Mouse (Mus musculus): ENCODE data around the gene Rere. TPM values are rescaled to one million over a fixed set of nuclear protein-coding genes. Genes with fewer than 3 reads are reported as not detected.
A peak's percentile ranks its signal among the peaks of the same experiment; 100 is the strongest.

The Rere gene
- polyA plus RNA-seq, 1 experiment = 26.2 TPM

DNA sequence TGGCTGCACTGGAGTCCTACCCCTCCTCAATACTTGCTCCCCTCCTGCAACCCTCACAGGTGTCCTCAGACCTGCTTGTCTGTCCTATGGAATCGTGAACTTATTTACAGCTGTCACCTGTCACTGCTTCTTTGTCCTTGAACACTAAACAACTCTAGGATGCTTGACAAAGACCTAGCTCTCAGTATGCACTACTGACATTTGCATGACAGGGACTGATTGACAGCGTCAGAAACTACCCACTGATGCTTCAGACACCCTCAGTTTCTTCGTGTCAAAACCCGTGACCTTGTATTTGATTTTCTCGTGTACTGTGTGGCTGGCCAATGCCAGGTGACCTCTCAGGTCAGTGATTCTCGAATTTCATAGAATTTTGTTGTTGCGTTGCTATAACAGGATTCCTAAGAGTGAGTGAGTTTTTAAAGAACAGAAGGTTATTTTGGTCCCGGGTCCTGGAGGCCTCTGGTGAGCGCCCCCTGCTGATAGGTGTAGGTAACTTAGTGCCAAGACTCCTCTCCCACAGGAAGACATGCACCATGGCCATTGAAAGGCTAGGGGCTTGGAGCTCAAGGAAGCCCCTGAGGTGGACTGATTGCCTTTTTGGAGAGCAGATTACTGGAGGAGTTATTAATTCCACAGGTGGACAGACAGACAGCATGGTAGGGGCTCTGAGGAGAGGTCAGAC, 378.6 kb downstream of the Rere start:
- H3K27me3 ChIP-seq (ENCODE audit: control insufficient read depth, insufficient read depth, low read length) = no peaks in the 10 kb centered on the region
- no peak overlapping the region for H3K27ac ChIP-seq (ENCODE audit: control insufficient read depth, insufficient read depth, low read depth, low read length)
- no peak overlapping the region for H3K4me3 ChIP-seq (ENCODE audit: control insufficient read depth, low read depth, low read length)
- TF ChIP-seq CTCF (IDR thresholded peaks at IDR 0.05; ENCODE audit: control insufficient read depth, insufficient read depth, insufficient replicate concordance, low read depth, low read length) (peak; percentile 30; the same call in 1 of the 2 replicates), POLR2A (IDR thresholded peaks at IDR 0.05; ENCODE audit: control insufficient read depth, low read depth, low read length) (no peak)
- no peaks in the 10 kb centered on the region for H3K36me3 ChIP-seq (ENCODE audit: control insufficient read depth, insufficient read depth, low read length)
- H3K4me1 ChIP-seq (ENCODE audit: control insufficient read depth, insufficient read depth, low read length) = peaks cover 3% of the 10 kb centered on the region; the same call in 1 of the 2 replicates

DNA sequence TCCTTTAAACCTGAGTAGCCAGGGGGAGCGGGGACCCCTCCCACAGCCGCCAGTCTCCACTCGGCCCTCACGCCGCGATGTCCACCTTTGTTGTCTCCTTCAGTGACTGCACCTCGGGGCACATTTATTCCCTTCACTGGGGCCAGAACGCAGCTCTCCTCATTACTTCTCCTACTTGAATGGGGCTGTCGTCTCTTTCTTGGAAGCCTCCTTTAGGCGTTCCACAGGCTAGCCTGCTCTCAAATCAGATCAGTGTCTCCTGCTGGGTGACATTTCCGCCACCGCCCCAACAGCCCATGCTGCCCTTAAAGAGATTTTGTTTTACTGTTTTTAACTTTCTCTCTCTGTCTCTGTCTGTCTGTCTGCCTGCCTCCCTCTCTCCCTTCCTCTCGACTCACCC, 380.4 kb downstream of the Rere start:
- Histone ChIP-seq H3K27ac (ENCODE audit: control insufficient read depth, insufficient read depth, low read depth, low read length) (no peak overlapping the region), H3K36me3 (ENCODE audit: control insufficient read depth, insufficient read depth, low read length) (no peaks in the 10 kb centered on the region), H3K27me3 (ENCODE audit: control insufficient read depth, insufficient read depth, low read length) (no peaks in the 10 kb centered on the region), H3K4me1 (ENCODE audit: control insufficient read depth, insufficient read depth, low read length) (peaks cover 3% of the 10 kb centered on the region; the same call in 1 of the 2 replicates), H3K4me3 (ENCODE audit: control insufficient read depth, low read depth, low read length) (no peak overlapping the region)
- TF ChIP-seq CTCF (IDR thresholded peaks at IDR 0.05; ENCODE audit: control insufficient read depth, insufficient read depth, insufficient replicate concordance, low read depth, low read length) (no peak), POLR2A (IDR thresholded peaks at IDR 0.05; ENCODE audit: control insufficient read depth, low read depth, low read length) (no peak)

DNA sequence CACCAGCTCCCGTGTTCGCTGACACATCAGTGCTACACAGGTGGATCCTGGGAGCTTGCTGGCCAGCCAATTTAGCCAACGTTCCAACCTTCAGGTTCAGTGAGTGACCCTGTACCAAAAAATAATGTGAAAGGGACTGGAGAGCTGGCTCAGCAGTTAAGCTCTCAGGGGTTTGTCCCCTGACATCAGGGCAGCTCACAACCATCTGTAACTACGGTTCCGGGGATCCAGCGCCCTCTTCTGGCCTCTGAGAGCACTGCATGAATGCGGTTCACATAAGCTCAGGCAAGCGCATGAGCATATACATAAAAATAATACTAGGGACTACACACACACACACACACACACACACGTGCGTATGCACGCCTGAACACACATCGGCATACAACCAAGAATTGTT, 381.7 kb downstream of the Rere start:
- H3K36me3 ChIP-seq (ENCODE audit: control insufficient read depth, insufficient read depth, low read length) = no peaks in the 10 kb centered on the region
- H3K4me3 ChIP-seq (ENCODE audit: control insufficient read depth, low read depth, low read length) = no peak overlapping the region
- TF ChIP-seq CTCF (IDR thresholded peaks at IDR 0.05; ENCODE audit: control insufficient read depth, insufficient read depth, insufficient replicate concordance, low read depth, low read length) = peak; percentile 82; the same call in 1 of the 2 replicates
- TF ChIP-seq POLR2A (IDR thresholded peaks at IDR 0.05; ENCODE audit: control insufficient read depth, low read depth, low read length) = no peak
- H3K27me3 ChIP-seq (ENCODE audit: control insufficient read depth, insufficient read depth, low read length) = no peaks in the 10 kb centered on the region
- H3K27ac ChIP-seq (ENCODE audit: control insufficient read depth, insufficient read depth, low read depth, low read length) = no peak overlapping the region
- peaks cover 3% of the 10 kb centered on the region; the same call in 1 of the 2 replicates for H3K4me1 ChIP-seq (ENCODE audit: control insufficient read depth, insufficient read depth, low read length)

DNA sequence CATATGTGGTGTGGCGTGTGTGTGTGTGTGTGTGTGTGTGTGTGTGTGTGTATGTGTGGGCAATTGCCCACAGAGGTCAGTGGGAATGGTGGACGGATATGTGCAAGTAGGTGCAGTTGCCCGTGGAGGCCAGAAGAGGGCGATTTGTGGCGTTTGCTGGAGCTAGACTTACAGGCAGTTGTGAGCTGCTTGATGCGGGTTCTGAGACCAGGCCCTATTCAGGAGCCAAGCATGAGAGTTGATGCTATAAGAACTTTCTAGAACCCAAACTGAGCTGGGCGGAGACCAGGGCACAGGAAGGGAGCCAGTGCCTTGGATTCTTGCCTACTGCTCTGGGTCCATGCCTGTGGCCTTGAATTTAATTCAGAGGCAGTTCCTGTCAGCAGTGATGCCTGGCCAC, 383.3 kb downstream of the Rere start:
- H3K27ac ChIP-seq (ENCODE audit: control insufficient read depth, insufficient read depth, low read depth, low read length) = no peak overlapping the region
- H3K36me3 ChIP-seq (ENCODE audit: control insufficient read depth, insufficient read depth, low read length) = no peaks in the 10 kb centered on the region
- H3K4me3 ChIP-seq (ENCODE audit: control insufficient read depth, low read depth, low read length) = no peak overlapping the region
- peak; percentile 60; the same call in 1 of the 2 replicates for TF ChIP-seq CTCF (IDR thresholded peaks at IDR 0.05; ENCODE audit: control insufficient read depth, insufficient read depth, insufficient replicate concordance, low read depth, low read length)
- TF ChIP-seq POLR2A (IDR thresholded peaks at IDR 0.05; ENCODE audit: control insufficient read depth, low read depth, low read length) = no peak
- H3K27me3 ChIP-seq (ENCODE audit: control insufficient read depth, insufficient read depth, low read length) = no peaks in the 10 kb centered on the region
- H3K4me1 ChIP-seq (ENCODE audit: control insufficient read depth, insufficient read depth, low read length) = peaks cover 3% of the 10 kb centered on the region; the same call in 1 of the 2 replicates

DNA sequence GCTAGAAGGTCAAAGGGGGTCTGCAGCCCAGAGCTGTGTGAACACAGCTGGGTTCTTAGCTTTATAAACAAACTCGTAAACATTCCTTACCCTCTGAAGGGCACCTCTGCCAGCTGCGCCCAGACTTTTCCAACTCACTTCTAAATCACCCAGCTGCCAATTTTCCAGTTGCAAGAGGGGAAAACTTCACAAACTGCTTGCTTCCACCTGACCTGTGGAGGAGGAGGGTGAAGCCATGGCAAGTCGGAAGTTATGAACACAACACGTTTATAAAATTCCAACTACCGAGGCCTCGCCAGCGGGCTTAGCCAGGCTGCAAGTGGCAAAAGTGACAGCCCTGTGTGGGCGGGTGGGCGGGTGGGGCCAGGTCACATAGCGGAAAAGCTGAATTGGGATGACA, 384.4 kb downstream of the Rere start:
- no peak for TF ChIP-seq POLR2A (IDR thresholded peaks at IDR 0.05; ENCODE audit: control insufficient read depth, low read depth, low read length)
- TF ChIP-seq CTCF (IDR thresholded peaks at IDR 0.05; ENCODE audit: control insufficient read depth, insufficient read depth, insufficient replicate concordance, low read depth, low read length) = no peak

More for the DNA sequence above, 384.4 kb downstream of the Rere start:
- H3K27me3 ChIP-seq (ENCODE audit: control insufficient read depth, insufficient read depth, low read length) = no peaks in the 10 kb centered on the region
- H3K27ac ChIP-seq (ENCODE audit: control insufficient read depth, insufficient read depth, low read depth, low read length) = no peak overlapping the region
- H3K36me3 ChIP-seq (ENCODE audit: control insufficient read depth, insufficient read depth, low read length) = no peaks in the 10 kb centered on the region
- H3K4me3 ChIP-seq (ENCODE audit: control insufficient read depth, low read depth, low read length) = no peak overlapping the region
- H3K4me1 ChIP-seq (ENCODE audit: control insufficient read depth, insufficient read depth, low read length) = peaks cover 3% of the 10 kb centered on the region; the same call in 1 of the 2 replicates

Other genes starting within 250 kb of the Rere start
- gene Gpr157, start 194.3 kb upstream of the Rere start, polyA plus RNA-seq (2012; rRNA removed) = 0.96 and 1.3 TPM in 2 replicates
- gene Slc2a5, start 162.4 kb upstream of the Rere start, polyA plus RNA-seq (2012; rRNA removed) = 732 and 736 TPM in 2 replicates
- gene Slc2a7, start 132.7 kb upstream of the Rere start, polyA plus RNA-seq (2012; rRNA removed) = not detected in 2 replicates
- gene Car6, start 80.3 kb upstream of the Rere start, polyA plus RNA-seq (2012; rRNA removed) = 0.10 TPM in 1 of 2 replicates, not detected in the other
- gene Eno1, start 44.9 kb upstream of the Rere start, polyA plus RNA-seq (2012; rRNA removed) = 477 and 586 TPM in 2 replicates